Mouse (Mus musculus): ENCODE data around the gene Sipa1l2.
"Not testable (repeated sequence)": the region's sequence is repeated elsewhere in the genome, so short reads cannot be mapped to it uniquely, and the experiment has no call there.

GRCm38 (mm10) chr8:125395682-125396081 is 173.9 kb downstream of the Sipa1l2 start:
- not testable (repeated sequence) for TF ChIP-seq CTCF (IDR thresholded peaks at IDR 0.05; ENCODE audit: borderline replicate concordance, insufficient read depth, low read depth, low read length); POLR2A (IDR thresholded peaks at IDR 0.05; ENCODE audit: borderline replicate concordance, insufficient read depth, low read length)
